10 mouse cellular contexts compared by ENCODE assay signal in genomic region chr10:30979766-30980165, GRCm38 (mm10).
DNase-seq lines count a peak whose midpoint lies in the region; ATAC-seq lines count a peak whose summit lies in the region.
"Had no signal": no experiment of that assay in that cellular context is flagged by ENCODE, and none has a peak within 500 bp of the region (broad histone marks: within the 10 kb centered on the region; RNA-seq: fewer than 3 reads in every experiment).

No protein-coding gene starts in this region.

- H3K27ac ChIP-seq in heart, embryonic 15.5 days: peak overlapping the region; percentile 51
- peak overlapping the region; percentile 63 for H3K27ac ChIP-seq in forebrain, embryonic 14.5 days (ENCODE audit: low read depth, low read length)
- H3K27ac ChIP-seq in limb, embryonic 15.5 days: no peak overlapping the region

- intact Hi-C loops in heart, postnatal 25 days (cut with DNase I): no loop called here

- no peak overlapping the region for H3K9ac ChIP-seq in heart, embryonic 15.5 days
- H3K9ac ChIP-seq in forebrain, embryonic 14.5 days (ENCODE audit: low read length): peak overlapping the region; percentile 47
- no peak overlapping the region for H3K9ac ChIP-seq in limb, embryonic 15.5 days

- H3K9me3 ChIP-seq in heart, embryonic 15.5 days (replicated peaks): no peaks in the 10 kb centered on the region
- H3K9me3 ChIP-seq in forebrain, embryonic 14.5 days (replicated peaks; ENCODE audit: control insufficient read depth, low read length): no peaks in the 10 kb centered on the region
- H3K9me3 ChIP-seq in limb, embryonic 15.5 days: no peaks in the 10 kb centered on the region

- DNase-seq in heart, postnatal 25 days (ENCODE audit: low spot score): no peak
- DNase-seq in embryo, embryonic 10 days (ENCODE audit: low spot score): peak; percentile 27
- DNase-seq in forebrain, embryonic 14.5 days (ENCODE audit: low spot score): peak; percentile 57
- DNase-seq in adrenal gland, postnatal 10 days: no peak
- DNase-seq in right cerebral cortex, adult 18-20 months: no peak
- DNase-seq in cerebellum, adult 9-11 months: no peak
- DNase-seq: cerebellum, adult 9-10 months had no signal

- H3K36me3 ChIP-seq in heart, embryonic 15.5 days: no peaks in the 10 kb centered on the region
- no peaks in the 10 kb centered on the region for H3K36me3 ChIP-seq in forebrain, embryonic 14.5 days (ENCODE audit: control insufficient read depth, insufficient read depth, low read length)
- no peaks in the 10 kb centered on the region for H3K36me3 ChIP-seq in limb, embryonic 15.5 days

- peak overlapping the region; percentile 49 for H3K4me2 ChIP-seq in heart, embryonic 15.5 days
- peak overlapping the region; percentile 48 for H3K4me2 ChIP-seq in forebrain, embryonic 14.5 days (ENCODE audit: low read length)
- peak overlapping the region; percentile 31; the same call in 1 of the 2 replicates for H3K4me2 ChIP-seq in limb, embryonic 15.5 days

- ATAC-seq in heart, embryonic 15.5 days (replicated peaks; ENCODE audit: insufficient number of reproducible peaks, insufficient read depth, low FRiP score, low read depth): no peak
- ATAC-seq in forebrain, embryonic 14.5 days: peak; percentile 79
- no peak for ATAC-seq in limb, embryonic 15.5 days (ENCODE audit: insufficient number of reproducible peaks, low FRiP score, low TSS enrichment, low read depth)

- 20% methylated on average over 3 of the region's 3 CpGs for WGBS in heart, embryonic 15.5 days
- WGBS in forebrain, embryonic 14.5 days: 3% methylated on average over 3 of the region's 3 CpGs
- WGBS in limb, embryonic 15.5 days: 13% methylated on average over 3 of the region's 3 CpGs

- H3K27me3 ChIP-seq in heart, embryonic 15.5 days: no peaks in the 10 kb centered on the region
- H3K27me3 ChIP-seq in forebrain, embryonic 14.5 days (replicated peaks; ENCODE audit: control insufficient read depth, insufficient read depth, low read length): no peaks in the 10 kb centered on the region
- no peaks in the 10 kb centered on the region for H3K27me3 ChIP-seq in limb, embryonic 15.5 days

- H3K4me3 ChIP-seq in heart, embryonic 15.5 days: 0 out of 2 replicates have a peak overlapping the region, but pooled peaks have one; percentile 8
- H3K4me3 ChIP-seq in forebrain, embryonic 14.5 days (ENCODE audit: low read depth, low read length): peak overlapping the region; percentile 18; the same call in 1 of the 2 replicates
- peak overlapping the region; percentile 23; the same call in 1 of the 2 replicates for H3K4me3 ChIP-seq in limb, embryonic 15.5 days
- H3K4me3 ChIP-seq: myocyte had no signal

- H3K4me1 ChIP-seq in heart, embryonic 15.5 days (replicated peaks): peaks cover 11% of the 10 kb centered on the region
- H3K4me1 ChIP-seq in forebrain, embryonic 14.5 days (ENCODE audit: control insufficient read depth, insufficient read depth, low read length): peaks cover 4% of the 10 kb centered on the region; the same call in 1 of the 2 replicates
- H3K4me1 ChIP-seq in limb, embryonic 15.5 days: peaks cover 9% of the 10 kb centered on the region

Comparison
In these comparisons a context has a peak if more than half of its experiments do, and no peak if none do; other contexts are left out.
1. DNase-seq: peak in embryo, embryonic 10 days (single experiment) and forebrain, embryonic 14.5 days (single experiment); none in heart, postnatal 25 days (single experiment), adrenal gland, postnatal 10 days (single experiment), right cerebral cortex, adult 18-20 months (single experiment) and cerebellum, adult 9-11 months (single experiment).
2. Peak in every context shown above with its lines, with median percentiles within 50 percentile points of each other: H3K4me2 ChIP-seq and H3K4me3 ChIP-seq.